Mouse (Mus musculus): ENCODE measurements around the gene Dync2li1.

The Dync2li1 gene

DNA sequence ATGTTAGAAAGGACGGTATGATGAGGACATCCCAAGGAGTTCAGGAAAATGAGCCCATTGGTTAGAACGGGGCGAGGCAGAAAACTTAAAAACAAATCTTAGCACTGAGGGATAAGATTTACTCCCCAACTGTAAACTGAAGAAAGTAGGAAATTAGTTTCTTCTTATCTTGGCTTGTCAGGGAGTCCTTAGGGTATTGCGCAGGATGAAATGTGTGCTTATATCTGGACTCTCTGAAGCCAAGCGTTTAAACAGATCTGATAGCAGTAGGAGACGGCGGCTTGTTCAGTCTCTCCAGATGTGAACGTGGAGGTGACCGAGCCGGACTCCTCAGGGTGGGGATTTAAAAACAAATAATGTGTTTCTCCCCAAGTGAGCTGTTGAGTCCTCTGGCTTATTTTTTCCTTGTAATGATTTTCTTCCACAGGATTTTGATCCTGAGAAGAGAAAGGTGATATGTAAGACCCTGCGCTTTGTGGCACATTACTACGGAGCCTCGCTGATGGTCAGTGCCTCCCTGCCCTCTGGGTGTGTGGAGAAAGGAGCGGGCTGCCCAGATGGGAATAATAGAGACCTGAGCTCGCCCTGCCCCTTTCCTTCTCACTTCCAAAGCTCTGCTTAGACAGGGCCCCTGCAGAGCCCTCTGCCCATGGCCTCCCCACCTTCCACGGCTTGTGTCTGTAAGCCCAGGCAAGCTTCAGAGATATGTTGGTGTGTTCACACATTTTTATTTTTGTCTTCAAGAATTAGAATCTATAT is 18.2 kb downstream of the Dync2li1 start:
- DNase-seq (ENCODE audit: inconsistent age in 2 of 2, low spot score in 1 of 2) = no peak

GRCm38 (mm10) chr17:84645119-84645518 is 18.8 kb downstream of the Dync2li1 start:
- no peak for DNase-seq (ENCODE audit: inconsistent age in 2 of 2, low spot score in 1 of 2)

- DNase-seq (ENCODE audit: inconsistent age in 2 of 2, low spot score in 1 of 2) = no peak
Observed at GRCm38 (mm10) chr17:84645894-84646293, 19.6 kb downstream of the Dync2li1 start.

DNA sequence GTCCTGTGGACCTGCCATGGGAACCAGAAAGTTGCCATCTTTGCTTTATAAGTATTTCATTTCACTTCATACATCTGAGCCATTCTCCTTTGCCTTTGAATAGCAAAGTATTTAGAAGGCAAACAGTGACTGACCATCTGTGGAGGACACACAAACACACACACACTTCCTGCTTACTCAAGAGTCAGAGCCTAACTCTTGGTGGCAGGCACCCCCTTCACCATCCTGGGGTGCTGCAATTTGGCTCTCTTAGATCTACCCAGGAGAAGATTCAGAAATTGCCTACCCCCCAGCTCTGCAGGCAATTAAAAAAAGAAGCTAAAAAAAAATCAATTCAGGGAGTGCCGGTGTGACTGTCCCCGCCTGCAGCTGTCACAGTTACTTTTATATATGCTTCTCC is 20.2 kb downstream of the Dync2li1 start:
- no peak for DNase-seq (ENCODE audit: inconsistent age in 2 of 2, low spot score in 1 of 2)

DNA sequence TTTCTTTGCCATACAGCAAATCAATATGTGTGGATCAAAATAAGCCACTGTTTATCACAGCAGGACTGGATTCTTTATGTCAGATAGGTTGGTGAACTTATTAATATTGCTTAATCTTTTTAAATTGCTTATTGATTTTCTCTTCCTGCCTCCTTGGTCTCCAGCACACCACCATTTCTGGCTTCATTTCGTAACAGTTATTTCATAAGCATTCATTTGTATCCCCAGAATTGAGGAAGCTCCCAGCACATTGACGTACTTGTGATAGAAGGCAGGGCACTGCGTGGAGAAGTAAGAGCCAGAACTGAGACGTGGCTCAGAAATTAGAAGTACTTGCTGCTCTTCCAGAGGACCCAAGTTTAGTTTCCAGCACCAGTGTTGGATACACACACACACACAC is 21.3 kb downstream of the Dync2li1 start:
- no peak for DNase-seq (ENCODE audit: inconsistent age in 2 of 2, low spot score in 1 of 2)

- DNase-seq (ENCODE audit: inconsistent age in 2 of 2, low spot score in 1 of 2) = no peak
Observed at GRCm38 (mm10) chr17:84650302-84651017, 24.2 kb downstream of the Dync2li1 start.

- no peak for DNase-seq (ENCODE audit: inconsistent age in 2 of 2, low spot score in 1 of 2)
Observed at GRCm38 (mm10) chr17:84653544-84653943, 27.2 kb downstream of the Dync2li1 start.

- no peak for DNase-seq (ENCODE audit: inconsistent age in 2 of 2, low spot score in 1 of 2)
Observed at GRCm38 (mm10) chr17:84656205-84656604, 29.9 kb downstream of the Dync2li1 start.

GRCm38 (mm10) chr17:84656653-84657421 is 30.5 kb downstream of the Dync2li1 start:
- no peak for DNase-seq (ENCODE audit: inconsistent age in 2 of 2, low spot score in 1 of 2)

DNA sequence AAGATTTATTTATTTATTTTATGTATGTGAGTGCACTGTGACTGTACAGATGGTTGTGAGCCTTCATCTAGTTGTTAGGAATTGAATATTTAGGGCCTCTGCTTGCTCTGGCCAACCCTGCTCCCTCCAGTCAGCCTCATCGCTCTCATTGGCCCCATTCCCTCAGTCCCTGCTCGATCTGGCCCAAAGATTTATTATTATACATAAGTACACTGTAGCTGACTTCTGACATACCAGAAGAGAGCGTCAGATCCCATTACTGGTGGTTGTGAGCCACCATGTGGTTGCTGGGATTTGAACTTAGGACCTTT is 31.1 kb downstream of the Dync2li1 start:
- no peak for DNase-seq (ENCODE audit: inconsistent age in 2 of 2, low spot score in 1 of 2)

DNA sequence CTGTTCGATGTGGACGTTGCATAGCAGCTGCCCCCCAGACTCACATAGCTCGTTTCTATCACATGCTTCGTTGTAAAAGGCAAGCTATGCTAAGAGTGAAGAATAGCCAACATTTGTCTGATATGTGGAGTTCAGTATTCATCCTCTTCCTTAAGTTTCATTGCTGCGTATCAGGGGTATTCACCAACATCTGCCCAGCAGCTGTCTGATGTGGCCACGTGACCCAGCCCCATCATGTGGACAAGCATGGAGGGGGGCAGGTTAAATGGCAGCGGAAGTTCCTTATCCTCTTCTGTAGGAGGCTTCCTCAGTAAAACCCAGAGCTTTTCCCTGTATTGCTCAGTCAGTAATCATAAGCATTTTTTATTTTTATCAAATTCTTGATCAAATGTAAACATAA is 31.5 kb downstream of the Dync2li1 start:
- DNase-seq (ENCODE audit: inconsistent age in 2 of 2, low spot score in 1 of 2) = no peak

DNA sequence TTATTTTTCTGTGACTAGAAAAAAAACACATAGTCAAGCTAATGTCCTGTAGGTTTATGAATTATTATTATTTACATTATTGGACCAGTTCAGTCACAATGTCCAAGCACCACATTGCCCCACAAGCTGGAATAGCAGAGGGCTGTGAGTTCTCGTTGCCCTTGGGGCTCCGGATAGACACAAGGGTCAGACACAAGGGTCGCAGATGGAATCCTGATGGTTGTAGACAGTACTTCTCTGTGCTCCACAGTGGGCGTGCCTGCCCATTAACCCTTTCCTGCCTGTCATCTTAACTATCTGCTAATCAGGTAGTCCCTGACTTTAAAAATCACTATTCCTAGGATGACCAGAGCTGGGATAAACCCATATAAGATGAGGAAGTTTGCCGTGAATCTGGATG is 31.9 kb downstream of the Dync2li1 start:
- no peak for DNase-seq (ENCODE audit: inconsistent age in 2 of 2, low spot score in 1 of 2)

- DNase-seq (ENCODE audit: inconsistent age in 2 of 2, low spot score in 1 of 2) = no peak
Observed at GRCm38 (mm10) chr17:84658951-84659350, 32.7 kb downstream of the Dync2li1 start.

DNA sequence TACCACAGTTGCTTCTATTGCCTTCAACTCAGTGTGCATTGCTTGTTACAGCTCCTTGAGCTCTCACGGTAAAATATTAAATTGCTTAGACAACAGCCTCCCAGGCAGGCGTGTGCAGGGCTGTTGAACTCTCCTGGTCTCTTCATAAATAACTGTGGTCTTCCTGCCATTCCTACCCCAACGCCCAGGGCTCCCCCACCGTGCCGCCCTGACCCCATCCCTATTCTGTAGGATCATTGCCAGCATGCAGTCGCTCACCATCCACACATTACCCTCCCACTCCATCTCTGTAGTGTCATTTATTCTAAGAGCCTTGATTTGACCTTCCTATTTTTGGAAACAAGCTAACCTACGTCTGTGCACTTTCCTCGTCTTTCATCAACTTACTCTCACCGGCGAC is 38.8 kb downstream of the Dync2li1 start:
- no peak for DNase-seq (ENCODE audit: inconsistent age in 2 of 2, low spot score in 1 of 2)

GRCm38 (mm10) chr17:84665691-84666090 is 39.4 kb downstream of the Dync2li1 start:
- no peak for DNase-seq (ENCODE audit: inconsistent age in 2 of 2, low spot score in 1 of 2)

DNA sequence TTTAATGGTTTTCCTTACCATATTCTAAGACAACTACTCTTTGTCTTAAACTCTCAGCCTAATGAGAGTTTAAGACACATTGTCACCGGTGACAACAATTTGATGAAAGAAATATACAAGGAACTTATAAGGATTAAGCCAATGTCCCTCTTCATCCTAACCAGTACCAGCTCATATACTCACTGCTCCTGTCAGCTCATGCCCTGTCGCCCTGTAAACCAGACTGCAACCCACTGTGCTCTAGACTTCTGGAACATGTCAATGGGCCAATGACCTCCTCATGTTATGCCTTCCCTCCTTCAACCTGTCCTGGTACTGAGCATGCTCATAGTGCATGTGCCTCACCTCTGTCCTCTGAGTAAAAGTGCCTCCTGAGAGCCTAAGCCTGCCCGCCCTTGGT is 41.6 kb downstream of the Dync2li1 start:
- DNase-seq (ENCODE audit: inconsistent age in 2 of 2, low spot score in 1 of 2) = no peak

GRCm38 (mm10) chr17:84672376-84673369 is 46.4 kb downstream of the Dync2li1 start:
- DNase-seq (ENCODE audit: inconsistent age in 2 of 2, low spot score in 1 of 2) = no peak

GRCm38 (mm10) chr17:84674048-84674447 is 47.8 kb downstream of the Dync2li1 start:
- DNase-seq (ENCODE audit: inconsistent age in 2 of 2, low spot score in 1 of 2) = no peak

DNA sequence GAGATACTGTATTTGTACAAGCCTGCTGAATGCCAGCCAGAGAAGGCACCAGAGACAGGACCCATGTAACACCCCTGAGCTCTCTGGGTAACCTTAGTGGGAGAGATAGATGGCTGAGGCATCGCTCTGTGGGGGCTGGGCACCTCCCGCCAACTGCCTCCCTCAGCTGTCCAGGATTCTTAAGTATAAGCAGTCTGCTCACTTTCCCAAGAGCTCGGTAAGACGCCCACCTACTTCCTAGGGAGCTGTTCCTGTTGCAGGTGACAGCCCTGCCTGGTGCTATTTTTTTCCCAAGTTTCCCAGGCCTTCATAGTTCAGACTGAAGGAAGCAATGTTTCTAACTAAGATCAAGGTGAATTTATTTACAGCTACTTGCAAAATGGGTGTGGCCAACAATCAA is 48.9 kb downstream of the Dync2li1 start:
- DNase-seq (ENCODE audit: inconsistent age in 2 of 2, low spot score in 1 of 2) = no peak

DNA sequence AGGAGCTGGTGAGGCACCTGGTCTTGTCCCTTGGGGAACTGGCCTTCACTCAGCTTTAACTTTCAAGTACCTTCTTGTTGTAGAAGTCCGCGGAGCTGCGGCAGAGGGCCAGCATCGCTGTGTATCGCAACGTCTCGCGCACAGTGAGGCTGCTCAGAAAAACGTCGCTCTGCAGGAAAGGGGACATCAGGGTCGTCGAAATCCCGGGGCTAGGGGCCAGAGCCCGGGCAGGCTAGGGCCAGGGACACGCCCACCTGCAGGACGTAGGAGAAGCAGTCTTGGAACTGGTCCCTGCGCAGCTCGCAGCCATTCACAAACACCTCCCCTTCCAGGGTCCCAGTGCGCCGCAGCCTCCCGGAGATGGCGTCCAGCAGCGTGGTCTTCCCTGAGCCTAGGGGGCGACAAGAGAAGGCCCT is 49.7 kb downstream of the Dync2li1 start, which contains the start of gene Abcg8:
Gene Abcg8, plus strand, starts transcription at position 352 of the 416 bp plus-strand sequence.
- peak in 1 of 2 experiments; percentile 55 for DNase-seq (ENCODE audit: inconsistent age in 2 of 2, low spot score in 1 of 2)

DNA sequence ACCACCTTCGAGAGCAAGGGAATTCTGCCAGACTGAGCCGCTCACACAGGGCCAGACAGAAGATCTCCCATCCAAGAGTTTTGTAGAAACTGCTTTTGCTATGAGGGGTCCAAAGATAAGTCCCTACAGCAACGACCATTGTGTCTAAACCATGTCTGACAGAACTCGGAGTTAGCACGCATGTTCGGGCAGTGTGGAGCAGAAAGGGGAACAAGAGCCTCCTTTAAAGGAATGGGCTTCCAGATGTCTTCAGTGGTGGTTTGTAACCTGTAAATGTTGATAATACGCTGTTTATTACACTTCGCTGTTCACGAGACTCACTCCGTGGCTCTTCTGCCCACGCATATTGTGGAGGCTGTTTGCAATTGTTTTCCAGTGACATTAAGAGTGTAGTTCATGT is 51.3 kb downstream of the Dync2li1 start:
- DNase-seq (ENCODE audit: inconsistent age in 2 of 2, low spot score in 1 of 2) = no peak

Measured in adrenal gland, adult (tissue).